Mouse (Mus musculus): ENCODE measurements at regions not wholly inside any gene's neighbourhood (a gene's known extent, or its start where the extent isn't known, plus 50 kb on each side); places are given as distances from the start of the nearest gene placed in this dataset.

DNA sequence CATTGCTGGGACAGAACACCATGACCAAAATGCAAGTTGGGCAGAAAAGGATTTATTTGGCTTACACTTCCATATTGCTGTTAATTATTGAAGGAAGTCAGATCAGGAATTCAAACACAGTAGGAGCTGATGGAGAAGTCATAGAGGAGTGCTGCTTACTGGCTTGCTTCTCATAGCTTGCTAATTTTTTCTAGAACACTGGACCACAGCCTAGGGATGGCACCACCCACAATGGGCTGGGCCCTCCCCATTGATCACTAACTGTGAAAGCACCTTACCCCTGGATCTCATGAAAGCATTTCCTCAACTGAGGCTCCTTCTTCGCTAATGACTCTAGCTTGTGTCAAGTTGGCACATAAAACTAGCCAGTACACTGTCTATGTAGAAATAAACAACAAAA is 381.3 kb downstream of the Nup35 start:
- DNase-seq, result no peak

GRCm38 (mm10) chr2:81007071-81007470 is 390.0 kb downstream of the Nup35 start:
- DNase-seq, result no peak

DNA sequence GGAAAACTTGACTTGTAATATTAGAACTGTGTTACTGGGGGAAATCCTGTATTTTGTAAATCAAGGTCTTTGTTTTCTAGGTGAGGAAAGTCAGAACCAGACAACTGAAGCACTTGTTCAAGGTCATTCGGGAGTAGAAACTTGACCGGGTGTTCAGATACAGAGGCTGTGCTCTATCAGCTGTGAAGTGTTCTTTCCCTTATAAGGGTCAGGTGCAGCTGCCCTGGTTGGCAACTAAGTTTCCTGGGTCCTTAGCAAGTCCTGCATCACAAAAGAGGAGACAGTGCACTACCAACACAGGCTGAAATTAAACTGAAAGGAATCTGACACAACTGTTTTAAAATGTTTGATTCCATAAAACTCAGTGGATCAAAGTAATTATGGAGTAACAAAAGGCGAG is 406.6 kb downstream of the Nup35 start:
- DNase-seq, result peak; percentile 8
